Mouse (Mus musculus) liver, embryonic 13.5 days (tissue): Measurements from ENCODE around the gene Stard13. TPM values are rescaled to one million over a fixed set of nuclear protein-coding genes. Genes with fewer than 3 reads are reported as not detected.

ENCODE experiments used
- ATAC-seq: fragments of 200-750 bp; cut with Nextera tagmentation; 2 replicates; pipeline ENCODE4 v1.8.0; 2017; ENCODE audit warnings: low read depth, mild to moderate bottlenecking, moderate number of reproducible peaks, moderate library complexity
- DNase-seq: peaks from one replicate; pipeline ENCODE4 v3.0.0; 2022
- H3K27ac ChIP-seq: fragments of 300-500 bp; sonication (generic); 2 replicates; pipeline ENCODE4 v1.5.1; 2015; ENCODE audit warnings: moderate library complexity, mild to moderate bottlenecking, inconsistent platforms
- H3K27me3 ChIP-seq: fragments of 300-500 bp; sonication (generic); 2 replicates; pipeline ENCODE4 v1.6.1; 2015; ENCODE audit warnings: mild to moderate bottlenecking, inconsistent platforms
- H3K36me3 ChIP-seq: fragments of 300-500 bp; sonication (generic); 2 replicates; pipeline ENCODE4 v1.6.1; 2015; ENCODE audit warnings: mild to moderate bottlenecking, inconsistent platforms
- H3K4me1 ChIP-seq: fragments of 300-500 bp; sonication (generic); replicated peaks from 2 replicates; pipeline ENCODE4 v1.6.1; 2015; ENCODE audit warnings: inconsistent platforms
- H3K4me2 ChIP-seq: fragments of 300-500 bp; sonication (generic); 2 replicates; pipeline ENCODE4 v1.6.1; 2015; ENCODE audit warnings: inconsistent platforms, mild to moderate bottlenecking, moderate library complexity
- H3K4me3 ChIP-seq: fragments of 300-500 bp; sonication (generic); replicated peaks from 2 replicates; pipeline ENCODE4 v1.5.1; 2015; ENCODE audit warnings: mild to moderate bottlenecking, inconsistent platforms
- H3K9ac ChIP-seq: fragments of 300-500 bp; sonication (generic); 2 replicates; pipeline ENCODE4 v1.6.1; 2015; ENCODE audit warnings: mild to moderate bottlenecking, inconsistent platforms
- H3K9me3 ChIP-seq: fragments of 300-500 bp; sonication (generic); replicated peaks from 2 replicates; pipeline ENCODE4 v1.6.1; 2016; ENCODE audit warnings: inconsistent platforms
- WGBS: fragments of 180-500 bp; shearing (Covaris S2); methylation state at CpG from one replicate; pipeline ENCODE4 v1.1.7; 2015; ENCODE audit not compliant: insufficient replicate concordance; 5-methylcytosine and 5-hydroxymethylcytosine counted together
- polyA plus RNA-seq: library from polyadenylated mRNA; unstranded; fragments of >200 nt; fragmentation: Nextera tagmentation; extraction: Ambion mirVana; gene quantifications from 2 replicates; pipeline ENCODE4 v1.2.1, GENCODE M21; 2015

Stard13 gene
- polyA plus RNA-seq, 1 experiment from 2014 or later, result 1.2 TPM

DNA sequence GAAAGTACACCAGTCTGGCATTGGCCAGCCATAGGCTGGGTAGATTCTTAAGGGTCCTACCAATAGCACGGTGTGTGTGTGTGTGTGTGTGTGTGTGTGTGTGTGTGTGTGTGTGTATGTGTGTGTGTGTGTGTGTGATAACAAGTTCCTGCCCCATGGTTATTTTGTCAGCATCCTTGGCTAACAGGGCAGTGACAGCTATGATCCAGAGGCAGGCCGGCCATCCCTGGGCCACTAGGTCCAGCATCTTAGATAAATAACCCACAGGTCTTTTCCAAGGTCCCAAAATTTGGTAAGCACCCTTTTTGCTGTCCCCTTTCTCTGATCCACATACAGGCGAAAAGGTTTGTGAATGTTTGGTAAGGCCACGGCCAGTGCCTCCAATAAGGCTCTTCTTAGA, 231.6 kb downstream of the Stard13 start:
- Histone ChIP-seq H3K27ac (no peak overlapping the region), H3K27me3 (no peaks in the 10 kb centered on the region), H3K9ac (no peak overlapping the region), H3K36me3 (no peaks in the 10 kb centered on the region), H3K4me2 (no peak overlapping the region), H3K4me3 (no peak overlapping the region), H3K9me3 (no peaks in the 10 kb centered on the region), H3K4me1 (no peaks in the 10 kb centered on the region)
- DNase-seq (no peak), ATAC-seq (no peak)
- 72% methylated on average over 4 of the region's 4 CpGs for WGBS

DNA sequence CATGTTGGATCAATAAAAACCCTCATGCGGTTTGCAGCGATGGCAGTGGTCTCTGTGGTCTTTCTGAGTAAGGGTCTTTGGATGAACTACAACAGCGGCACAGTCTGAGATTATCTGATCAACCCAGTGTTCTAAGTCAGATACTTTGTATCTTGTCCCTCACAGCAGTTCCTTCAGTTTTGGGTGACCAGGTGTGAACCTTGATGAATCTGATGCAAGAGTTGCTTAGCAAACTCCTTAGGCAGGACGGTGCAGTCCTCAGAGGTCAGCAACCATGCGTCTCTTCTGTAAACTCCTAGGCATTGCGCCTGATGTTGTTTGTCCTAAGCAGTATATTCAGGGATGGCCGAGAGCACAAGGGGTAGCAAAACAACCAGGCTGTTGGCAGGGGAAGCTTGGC, 232.5 kb downstream of the Stard13 start:
- H3K36me3 ChIP-seq, result no peaks in the 10 kb centered on the region
- H3K27ac ChIP-seq, result no peak overlapping the region
- H3K9me3 ChIP-seq, result no peaks in the 10 kb centered on the region
- H3K9ac ChIP-seq, result no peak overlapping the region
- 68% methylated on average over 7 of the region's 7 CpGs for WGBS
- DNase-seq, result no peak
- H3K4me1 ChIP-seq, result no peaks in the 10 kb centered on the region
- no peaks in the 10 kb centered on the region for H3K27me3 ChIP-seq
- H3K4me2 ChIP-seq, result no peak overlapping the region
- ATAC-seq, result no peak
- H3K4me3 ChIP-seq, result no peak overlapping the region

GRCm38 (mm10) chr5:150996586-150996985, 237.1 kb downstream of the Stard13 start:
- no peak for DNase-seq
- no peaks in the 10 kb centered on the region for H3K27me3 ChIP-seq
- H3K36me3 ChIP-seq, result no peaks in the 10 kb centered on the region
- no peaks in the 10 kb centered on the region for H3K9me3 ChIP-seq
- no peaks in the 10 kb centered on the region for H3K4me1 ChIP-seq
- no peak overlapping the region for H3K9ac ChIP-seq
- H3K4me2 ChIP-seq, result no peak overlapping the region
- WGBS, result 67% methylated on average over 2 of the region's 2 CpGs
- H3K27ac ChIP-seq, result no peak overlapping the region
- ATAC-seq, result no peak
- H3K4me3 ChIP-seq, result no peak overlapping the region

GRCm38 (mm10) chr5:150994096-150994495, 239.5 kb downstream of the Stard13 start:
- Histone ChIP-seq H3K9me3 (no peaks in the 10 kb centered on the region), H3K4me1 (no peaks in the 10 kb centered on the region), H3K4me3 (no peak overlapping the region), H3K36me3 (no peaks in the 10 kb centered on the region), H3K27me3 (no peaks in the 10 kb centered on the region), H3K27ac (no peak overlapping the region), H3K9ac (no peak overlapping the region), H3K4me2 (no peak overlapping the region)
- WGBS, result 74% methylated on average over 7 of the region's 7 CpGs
- no peak for DNase-seq
- ATAC-seq, result no peak

Other genes with a start within 250 kb of the Stard13 start
- not detected in 2 replicates for gene Gm42906, start 194.3 kb upstream of the Stard13 start, polyA plus RNA-seq